Mouse (Mus musculus): Measurements from ENCODE around the gene Lrrc8c. TPM values are rescaled to one million over a fixed set of nuclear protein-coding genes. Genes with fewer than 3 reads are reported as not detected.

Lrrc8c gene
- 15.2 and 15.5 TPM in 2 replicates for polyA plus RNA-seq (2015; fragmentation: Nextera tagmentation; extraction: Ambion mirVana)

GRCm38 (mm10) chr5:105519096-105519975 is at the start of gene Lrrc8c:
Lrrc8c (plus strand) TSS chr5:105519388.
- peak within 1 kb of the TSS; percentile 98 for H3K4me2 ChIP-seq
- peaks cover 62% of the 10 kb centered on the region for H3K4me1 ChIP-seq (replicated peaks)
- peak within 1 kb of the TSS; percentile 87 for H3K27ac ChIP-seq (replicated peaks)
- ATAC-seq (ENCODE audit: insufficient read depth), result peak; percentile 95
- H3K27me3 ChIP-seq, result peaks cover 10% of the 10 kb centered on the region
- H3K9me3 ChIP-seq (replicated peaks), result no peaks in the 10 kb centered on the region
- peak within 1 kb of the TSS; percentile 93 for H3K9ac ChIP-seq
- under 1% methylated on average over 93 of the region's 93 CpGs for WGBS (ENCODE audit: insufficient replicate concordance)
- H3K36me3 ChIP-seq (replicated peaks), result 0 out of 2 replicates have a peak, but pooled peaks cover 4% of the 10 kb centered on the region
- peak within 1 kb of the TSS; percentile 87 for H3K4me3 ChIP-seq (replicated peaks)

GRCm38 (mm10) chr5:105472983-105473705 is 46.0 kb upstream of the Lrrc8c start:
- no peak for ATAC-seq (ENCODE audit: insufficient read depth)
- Histone ChIP-seq H3K36me3 (replicated peaks) (no peaks in the 10 kb centered on the region), H3K9me3 (replicated peaks) (no peaks in the 10 kb centered on the region), H3K4me1 (replicated peaks) (no peaks in the 10 kb centered on the region), H3K4me3 (replicated peaks) (no peak overlapping the region), H3K27me3 (no peaks in the 10 kb centered on the region), H3K27ac (replicated peaks) (no peak overlapping the region), H3K4me2 (no peak overlapping the region), H3K9ac (no peak overlapping the region)
- WGBS (ENCODE audit: insufficient replicate concordance), result 62% methylated on average over 5 of the region's 5 CpGs

- no peak for ATAC-seq (ENCODE audit: insufficient read depth)
- Histone ChIP-seq H3K9ac (no peak overlapping the region), H3K27me3 (no peaks in the 10 kb centered on the region), H3K27ac (replicated peaks) (no peak overlapping the region), H3K9me3 (replicated peaks) (no peaks in the 10 kb centered on the region), H3K36me3 (replicated peaks) (peaks cover 21% of the 10 kb centered on the region), H3K4me3 (replicated peaks) (no peak overlapping the region), H3K4me1 (replicated peaks) (no peaks in the 10 kb centered on the region), H3K4me2 (no peak overlapping the region)
- WGBS (ENCODE audit: insufficient replicate concordance), result 78% methylated on average over 9 of the region's 9 CpGs
These were observed 41.7 kb upstream of the Lrrc8c start for GRCm38 (mm10) chr5:105477527-105477926.

- Histone ChIP-seq H3K27me3 (no peaks in the 10 kb centered on the region), H3K4me1 (replicated peaks) (no peaks in the 10 kb centered on the region), H3K27ac (replicated peaks) (no peak overlapping the region), H3K4me3 (replicated peaks) (no peak overlapping the region), H3K36me3 (replicated peaks) (peaks cover 25% of the 10 kb centered on the region), H3K4me2 (no peak overlapping the region), H3K9ac (no peak overlapping the region), H3K9me3 (replicated peaks) (no peaks in the 10 kb centered on the region)
- no peak for ATAC-seq (ENCODE audit: insufficient read depth)
- WGBS (ENCODE audit: insufficient replicate concordance), result 80% methylated on average over 13 of the region's 13 CpGs
These were observed 39.5 kb upstream of the Lrrc8c start for GRCm38 (mm10) chr5:105479673-105480072.

GRCm38 (mm10) chr5:105480561-105480960 is 38.6 kb upstream of the Lrrc8c start:
- Histone ChIP-seq H3K9ac (no peak overlapping the region), H3K4me1 (replicated peaks) (no peaks in the 10 kb centered on the region), H3K4me2 (no peak overlapping the region), H3K4me3 (replicated peaks) (no peak overlapping the region), H3K27ac (replicated peaks) (no peak overlapping the region), H3K27me3 (no peaks in the 10 kb centered on the region), H3K9me3 (replicated peaks) (no peaks in the 10 kb centered on the region), H3K36me3 (replicated peaks) (peaks cover 26% of the 10 kb centered on the region)
- WGBS (ENCODE audit: insufficient replicate concordance), result 89% methylated on average over 17 of the region's 17 CpGs
- no peak for ATAC-seq (ENCODE audit: insufficient read depth)

DNA sequence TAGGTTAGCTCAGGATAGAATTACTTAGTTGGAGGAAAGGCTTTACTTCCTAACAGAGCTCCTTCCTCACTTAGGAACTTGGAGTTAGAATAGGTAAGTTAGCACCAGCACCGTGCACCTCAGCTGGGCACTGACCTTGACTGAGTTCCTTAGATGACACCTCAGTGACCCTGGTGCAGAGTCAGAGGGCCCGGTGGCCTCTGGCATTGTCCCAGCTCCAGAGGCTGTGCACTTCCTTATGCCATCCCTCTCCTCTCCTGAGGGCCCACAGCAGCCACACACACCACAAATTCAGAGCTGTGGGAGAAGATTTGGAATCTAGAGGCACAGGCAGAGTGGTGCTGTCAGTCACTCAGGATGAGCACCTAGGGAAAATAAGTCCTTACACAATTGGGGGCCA is 35.6 kb upstream of the Lrrc8c start:
- Histone ChIP-seq H3K9ac (no peak overlapping the region; the same call in 1 of the 2 replicates), H3K4me1 (replicated peaks) (no peaks in the 10 kb centered on the region), H3K27me3 (no peaks in the 10 kb centered on the region), H3K36me3 (replicated peaks) (peaks cover 28% of the 10 kb centered on the region), H3K9me3 (replicated peaks) (no peaks in the 10 kb centered on the region), H3K4me2 (no peak overlapping the region), H3K27ac (replicated peaks) (no peak overlapping the region), H3K4me3 (replicated peaks) (no peak overlapping the region)
- ATAC-seq (ENCODE audit: insufficient read depth), result no peak
- 67% methylated on average over 2 of the region's 2 CpGs for WGBS (ENCODE audit: insufficient replicate concordance)

DNA sequence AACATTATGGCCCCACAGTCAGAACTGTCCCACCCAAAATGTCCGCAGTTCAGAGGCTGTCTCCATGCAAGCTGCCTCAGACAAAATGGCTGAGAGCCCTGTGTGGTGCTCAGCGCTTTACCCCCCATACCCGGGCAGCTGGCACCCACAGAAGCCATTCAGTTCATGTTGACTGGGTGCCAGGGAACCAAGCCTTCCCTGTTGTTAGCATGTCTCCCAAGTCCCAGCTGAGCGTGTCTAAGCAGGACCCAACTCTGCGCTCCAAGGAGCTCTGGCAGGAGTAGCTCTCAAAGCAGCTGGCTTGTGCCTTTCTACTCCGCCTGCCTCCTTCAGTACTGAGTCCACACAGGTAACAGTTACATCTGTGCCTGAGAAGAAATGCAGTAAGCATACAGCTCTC is 34.9 kb upstream of the Lrrc8c start:
- Histone ChIP-seq H3K4me1 (replicated peaks) (no peaks in the 10 kb centered on the region), H3K36me3 (replicated peaks) (peaks cover 28% of the 10 kb centered on the region)

DNA sequence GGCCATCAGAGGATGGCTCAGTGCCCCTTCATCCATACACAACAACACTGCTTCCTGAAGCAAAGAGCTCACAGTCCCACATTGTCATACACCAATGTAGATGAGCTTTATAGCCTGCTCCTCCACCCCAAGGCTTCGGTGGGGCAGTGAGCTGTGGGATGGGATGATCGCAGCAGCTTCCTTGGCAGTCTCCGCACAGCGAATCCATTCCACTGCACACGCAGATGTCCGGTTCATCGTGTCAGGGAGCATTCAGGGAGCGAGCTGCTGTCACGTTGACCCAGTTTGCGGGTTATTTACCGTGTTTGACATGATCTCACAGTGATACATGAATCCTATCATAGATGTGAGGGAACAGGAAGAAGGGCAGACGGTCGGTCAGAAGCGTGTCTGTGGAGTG is 34.3 kb upstream of the Lrrc8c start:
- no peaks in the 10 kb centered on the region for H3K9me3 ChIP-seq (replicated peaks)
- no peaks in the 10 kb centered on the region for H3K4me1 ChIP-seq (replicated peaks)
- peaks cover 23% of the 10 kb centered on the region for H3K36me3 ChIP-seq (replicated peaks)
- H3K27me3 ChIP-seq, result no peaks in the 10 kb centered on the region
- H3K9ac ChIP-seq, result no peak overlapping the region
- H3K4me2 ChIP-seq, result no peak overlapping the region
- no peak overlapping the region for H3K27ac ChIP-seq (replicated peaks)
- 89% methylated on average over 14 of the region's 14 CpGs for WGBS (ENCODE audit: insufficient replicate concordance)
- ATAC-seq (ENCODE audit: insufficient read depth), result no peak
- H3K4me3 ChIP-seq (replicated peaks), result no peak overlapping the region

More for the DNA sequence above, 34.9 kb upstream of the Lrrc8c start:
- Histone ChIP-seq H3K27me3 (no peaks in the 10 kb centered on the region), H3K9ac (no peak overlapping the region), H3K4me2 (no peak overlapping the region), H3K9me3 (replicated peaks) (no peaks in the 10 kb centered on the region), H3K4me3 (replicated peaks) (no peak overlapping the region), H3K27ac (replicated peaks) (no peak overlapping the region)
- ATAC-seq (ENCODE audit: insufficient read depth), result no peak
- WGBS (ENCODE audit: insufficient replicate concordance), result 78% methylated on average over 6 of the region's 6 CpGs

DNA sequence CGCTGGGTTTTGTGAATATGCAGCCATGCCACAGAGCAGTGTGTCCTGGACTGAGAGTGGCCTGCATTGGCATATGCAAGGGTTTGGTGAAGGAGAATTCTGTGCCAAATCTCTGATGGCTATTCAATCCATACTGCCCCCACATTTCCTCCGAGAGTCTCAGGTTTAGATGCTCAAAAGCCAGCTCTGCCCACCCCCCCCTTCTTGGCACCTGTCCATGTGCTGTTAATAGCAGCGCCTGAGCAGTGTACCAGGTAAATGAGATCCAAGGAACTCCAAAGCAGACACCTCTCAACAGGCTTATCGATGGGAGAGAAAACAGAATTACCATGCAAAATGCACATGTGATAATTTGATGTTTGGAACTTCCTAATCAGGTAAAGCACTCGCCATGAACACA is 29.0 kb upstream of the Lrrc8c start:
- Histone ChIP-seq H3K9me3 (replicated peaks) (no peaks in the 10 kb centered on the region), H3K27ac (replicated peaks) (no peak overlapping the region), H3K36me3 (replicated peaks) (0 out of 2 replicates have a peak, but pooled peaks cover 3% of the 10 kb centered on the region), H3K4me2 (no peak overlapping the region), H3K4me3 (replicated peaks) (no peak overlapping the region), H3K4me1 (replicated peaks) (peaks cover 3% of the 10 kb centered on the region), H3K9ac (no peak overlapping the region), H3K27me3 (peaks cover 3% of the 10 kb centered on the region; the same call in 1 of the 2 replicates)
- 80% methylated on average over 5 of the region's 5 CpGs for WGBS (ENCODE audit: insufficient replicate concordance)
- no peak for ATAC-seq (ENCODE audit: insufficient read depth)

DNA sequence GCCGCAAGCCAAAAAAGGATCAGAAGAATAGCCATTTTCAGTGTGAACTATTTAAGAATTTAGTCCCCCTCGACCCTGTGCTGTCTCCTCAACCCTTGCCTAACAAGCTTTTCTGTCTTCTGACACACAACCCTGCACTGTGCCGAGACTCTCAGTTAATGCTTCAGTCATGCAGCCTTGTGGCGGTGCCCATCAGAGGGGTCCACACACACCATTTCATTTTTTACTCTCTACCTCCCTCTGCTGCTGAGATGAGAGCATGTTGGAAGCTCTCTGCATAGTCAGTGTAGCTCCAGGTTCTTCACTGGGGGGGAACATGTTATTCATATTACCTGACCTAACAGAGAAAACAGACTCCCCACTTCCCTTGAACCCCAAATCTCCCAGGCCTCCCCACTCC is 27.8 kb upstream of the Lrrc8c start:
- H3K36me3 ChIP-seq (replicated peaks), result no peaks in the 10 kb centered on the region
- H3K27me3 ChIP-seq, result peaks cover 15% of the 10 kb centered on the region
- no peak overlapping the region for H3K9ac ChIP-seq
- no peak for ATAC-seq (ENCODE audit: insufficient read depth)
- H3K4me2 ChIP-seq, result no peak overlapping the region
- H3K4me3 ChIP-seq (replicated peaks), result no peak overlapping the region
- H3K4me1 ChIP-seq (replicated peaks), result peaks cover 11% of the 10 kb centered on the region
- 52% methylated on average over 4 of the region's 4 CpGs for WGBS (ENCODE audit: insufficient replicate concordance)
- H3K27ac ChIP-seq (replicated peaks), result no peak overlapping the region
- H3K9me3 ChIP-seq (replicated peaks), result no peaks in the 10 kb centered on the region

All from liver, embryonic 15.5 days (tissue).